Mouse (Mus musculus) thymus, adult 2 months (tissue): ENCODE data around the gene Klhdc2. TPM values are rescaled to one million over a fixed set of nuclear protein-coding genes. Genes with fewer than 3 reads are reported as not detected.

ENCODE experiments used
- DNase-seq: peaks from one replicate; pipeline ENCODE4 v3.0.0; 2021
- H3K27ac ChIP-seq: fragments of 200-500 bp; 2 replicates; pipeline ENCODE4 v1.5.1; 2012; ENCODE audit warnings: low read length, control low read depth; ENCODE audit not compliant: control insufficient read depth, insufficient read depth
- H3K27me3 ChIP-seq: fragments of 200-500 bp; 2 replicates; pipeline ENCODE4 v1.6.1; 2012; ENCODE audit warnings: mild to moderate bottlenecking, low read length, moderate library complexity, mixed read lengths; ENCODE audit not compliant: control insufficient read depth, insufficient read depth
- H3K36me3 ChIP-seq: fragments of 200-500 bp; 2 replicates; pipeline ENCODE4 v1.6.1; 2012; ENCODE audit warnings: mild to moderate bottlenecking, low read length, moderate library complexity; ENCODE audit not compliant: control insufficient read depth, insufficient read depth
- H3K4me1 ChIP-seq: fragments of 200-500 bp; replicated peaks from 2 replicates; pipeline ENCODE4 v1.6.1; 2012; ENCODE audit warnings: low read length; ENCODE audit not compliant: control insufficient read depth, insufficient read depth
- H3K4me3 ChIP-seq: fragments of 200-500 bp; 2 replicates; pipeline ENCODE4 v1.5.1; 2012; ENCODE audit warnings: mild to moderate bottlenecking, low read length, control low read depth, moderate library complexity; ENCODE audit not compliant: control insufficient read depth, insufficient read depth
- CTCF ChIP-seq: fragments of 200-500 bp; IDR thresholded peaks from 2 replicates; pipeline ENCODE4 v1.5.1; 2012; ENCODE audit warnings: mild to moderate bottlenecking, control low read depth, low read length, moderate library complexity, borderline replicate concordance; ENCODE audit not compliant: control insufficient read depth, poor library complexity, insufficient read depth; ENCODE audit errors: extremely low read depth
- POLR2A ChIP-seq: fragments of 200-500 bp; IDR thresholded peaks from 2 replicates; pipeline ENCODE4 v1.6.1; 2012; ENCODE audit warnings: mild to moderate bottlenecking, low read length, control low read depth, moderate library complexity; ENCODE audit not compliant: control insufficient read depth, poor library complexity, insufficient read depth; ENCODE audit errors: extremely low read depth
- WGBS: fragments of 180-500 bp; shearing (Covaris S2); methylation state at CpG from one replicate; pipeline ENCODE4 v1.1.7; 2018; 5-methylcytosine and 5-hydroxymethylcytosine counted together
- polyA plus RNA-seq: library from polyadenylated mRNA; depleted of rRNA; stranded (reverse); fragments of >200 nt; gene quantifications from 2 replicates; pipeline ENCODE4 v1.2.3, GENCODE M21; 2012

Klhdc2 gene
- polyA plus RNA-seq, 1 experiment: 20.0 TPM

GRCm38 (mm10) chr12:69287535-69287934 is 8.9 kb upstream of the Klhdc2 start:
- DNase-seq: no peak
- TF ChIP-seq CTCF: no peak
- no peak for TF ChIP-seq POLR2A
- Histone ChIP-seq H3K4me1 (no peaks in the 10 kb centered on the region), H3K27ac (no peak overlapping the region), H3K36me3 (no peaks in the 10 kb centered on the region), H3K4me3 (no peak overlapping the region), H3K27me3 (no peaks in the 10 kb centered on the region)
- WGBS: 85% methylated on average over 8 of the region's 8 CpGs

- no peaks in the 10 kb centered on the region for H3K4me1 ChIP-seq
- no peak overlapping the region for H3K4me3 ChIP-seq
- no peak overlapping the region for H3K27ac ChIP-seq
- TF ChIP-seq CTCF (no peak), POLR2A (no peak)
- no peaks in the 10 kb centered on the region for H3K27me3 ChIP-seq
- DNase-seq: no peak
- H3K36me3 ChIP-seq: no peaks in the 10 kb centered on the region
- 88% methylated on average over 9 of the region's 9 CpGs for WGBS
Observed at GRCm38 (mm10) chr12:69288699-69289098, 7.8 kb upstream of the Klhdc2 start.

- TF ChIP-seq POLR2A: no peak
- TF ChIP-seq CTCF: no peak
- no peak overlapping the region for H3K4me3 ChIP-seq
- DNase-seq: no peak
- H3K27me3 ChIP-seq: no peaks in the 10 kb centered on the region
- no peaks in the 10 kb centered on the region for H3K36me3 ChIP-seq
- WGBS: 94% methylated on average over 6 of the region's 6 CpGs
- H3K4me1 ChIP-seq: peaks cover 7% of the 10 kb centered on the region
- no peak overlapping the region for H3K27ac ChIP-seq
Observed at GRCm38 (mm10) chr12:69292401-69292800, 4.1 kb upstream of the Klhdc2 start.

GRCm38 (mm10) chr12:69293815-69294214 is 2.7 kb upstream of the Klhdc2 start:
- no peak for TF ChIP-seq CTCF
- TF ChIP-seq POLR2A: no peak
- 83% methylated on average over 2 of the region's 2 CpGs for whole genome bisulfite sequencing
- DNase-seq: no peak
- Histone ChIP-seq H3K4me3 (no peak overlapping the region), H3K27ac (no peak overlapping the region), H3K27me3 (no peaks in the 10 kb centered on the region), H3K36me3 (no peaks in the 10 kb centered on the region), H3K4me1 (peaks cover 7% of the 10 kb centered on the region)

GRCm38 (mm10) chr12:69294936-69295335 is 1.5 kb upstream of the Klhdc2 start:
- Histone ChIP-seq H3K4me3 (no peak overlapping the region), H3K27ac (no peak overlapping the region), H3K4me1 (peaks cover 7% of the 10 kb centered on the region), H3K36me3 (no peaks in the 10 kb centered on the region), H3K27me3 (no peaks in the 10 kb centered on the region)
- 41% methylated on average over 2 of the region's 2 CpGs for WGBS
- no peak for TF ChIP-seq CTCF
- no peak for TF ChIP-seq POLR2A
- DNase-seq: no peak

GRCm38 (mm10) chr12:69295651-69296050 is 830 bp upstream of the Klhdc2 start:
- H3K4me3 ChIP-seq: no peak overlapping the region
- no peak for TF ChIP-seq POLR2A
- TF ChIP-seq CTCF: no peak
- H3K4me1 ChIP-seq: peaks cover 7% of the 10 kb centered on the region
- H3K27me3 ChIP-seq: no peaks in the 10 kb centered on the region
- H3K36me3 ChIP-seq: no peaks in the 10 kb centered on the region
- DNase-seq: no peak
- 84% methylated on average over 4 of the region's 4 CpGs for WGBS
- H3K27ac ChIP-seq: no peak overlapping the region
